11 mouse cellular contexts compared by ENCODE assay signal in genomic region chr11:106679874-106680273, GRCm38 (mm10).
DNase-seq lines count a peak whose midpoint lies in the region; ATAC-seq and TF ChIP-seq lines count a peak whose summit lies in the region.
"Had no signal": no experiment of that assay in that cellular context is flagged by ENCODE, and none has a peak within 500 bp of the region (broad histone marks: within the 10 kb centered on the region; RNA-seq: fewer than 3 reads in every experiment).

No protein-coding gene starts in this region.

- no peak overlapping the region for H3K9ac ChIP-seq in heart, embryonic 12.5 days
- no peak overlapping the region for H3K9ac ChIP-seq in stomach, postnatal 0 days (ENCODE audit: low read length)
- no peak overlapping the region for H3K9ac ChIP-seq in forebrain, embryonic 13.5 days
- H3K9ac ChIP-seq: heart, embryonic 15.5 days; limb, embryonic 12.5 days had no signal

- peaks cover 5% of the 10 kb centered on the region; the same call in 1 of the 2 replicates for H3K36me3 ChIP-seq in heart, embryonic 12.5 days
- no peaks in the 10 kb centered on the region for H3K36me3 ChIP-seq in testis, adult 2 months (ENCODE audit: control insufficient read depth, insufficient read depth, low read length)
- H3K36me3 ChIP-seq in stomach, postnatal 0 days (ENCODE audit: control insufficient read depth, insufficient read depth, low read length): no peaks in the 10 kb centered on the region
- no peaks in the 10 kb centered on the region for H3K36me3 ChIP-seq in forebrain, embryonic 13.5 days (ENCODE audit: poor library complexity, severe bottlenecking)
- H3K36me3 ChIP-seq: heart, embryonic 15.5 days; limb, embryonic 12.5 days had no signal

- ATAC-seq in heart, embryonic 12.5 days (ENCODE audit: insufficient number of reproducible peaks, low FRiP score): no peak
- ATAC-seq in stomach, postnatal 0 days (ENCODE audit: low FRiP score, low TSS enrichment): peak; percentile 78
- no peak for ATAC-seq in forebrain, embryonic 13.5 days

- no peak for TF ChIP-seq EP300 in stomach, postnatal 0 days (optimal IDR thresholded peaks at IDR 0.05)

- 53% methylated on average over 6 of the region's 6 CpGs for WGBS in heart, embryonic 12.5 days
- WGBS in stomach, postnatal 0 days: 43% methylated on average over 6 of the region's 6 CpGs
- 55% methylated on average over 6 of the region's 6 CpGs for WGBS in forebrain, embryonic 13.5 days

- DNase-seq in heart, adult 8-10 months (ENCODE audit: low spot score): peak; percentile 35
- no peak for DNase-seq in testis, postnatal 10 days (ENCODE audit: low spot score)
- DNase-seq in stomach, postnatal 0 days (ENCODE audit: low spot score): peak; percentile 68
- no peak for DNase-seq in frontal cortex, postnatal 25 days (ENCODE audit: low spot score in 2 of 2)

- no peaks in the 10 kb centered on the region for H3K27me3 ChIP-seq in heart, embryonic 12.5 days (replicated peaks)
- no peaks in the 10 kb centered on the region for H3K27me3 ChIP-seq in testis, adult 2 months (ENCODE audit: control insufficient read depth, insufficient read depth, low read length)
- no peaks in the 10 kb centered on the region for H3K27me3 ChIP-seq in stomach, postnatal 0 days (ENCODE audit: control insufficient read depth, insufficient read depth, low read length)
- no peaks in the 10 kb centered on the region for H3K27me3 ChIP-seq in forebrain, embryonic 13.5 days
- H3K27me3 ChIP-seq: heart, embryonic 15.5 days; limb, embryonic 12.5 days had no signal

- TF ChIP-seq POLR2A in testis, adult 2 months (IDR thresholded peaks at IDR 0.05; ENCODE audit: control insufficient read depth, low read depth, low read length): no peak
- no peak for TF ChIP-seq POLR2A in cortical plate, adult 2 months (IDR thresholded peaks at IDR 0.05; ENCODE audit: extremely low read depth, insufficient read depth, low read length)

- H3K4me2 ChIP-seq in heart, embryonic 12.5 days: no peak overlapping the region
- no peak overlapping the region for H3K4me2 ChIP-seq in stomach, postnatal 0 days (replicated peaks; ENCODE audit: low read depth)
- H3K4me2 ChIP-seq in forebrain, embryonic 13.5 days: no peak overlapping the region
- H3K4me2 ChIP-seq: heart, embryonic 15.5 days; limb, embryonic 12.5 days had no signal

- H3K4me1 ChIP-seq in heart, embryonic 12.5 days (replicated peaks): peaks cover 43% of the 10 kb centered on the region
- H3K4me1 ChIP-seq in testis, adult 2 months (ENCODE audit: control insufficient read depth, insufficient read depth, low read length): peaks cover 3% of the 10 kb centered on the region; the same call in 1 of the 2 replicates
- H3K4me1 ChIP-seq in cortical plate, adult 2 months (ENCODE audit: control insufficient read depth, insufficient read depth, low read length): peaks cover 4% of the 10 kb centered on the region; the same call in 1 of the 2 replicates
- peaks cover 6% of the 10 kb centered on the region; the same call in 1 of the 2 replicates for H3K4me1 ChIP-seq in stomach, postnatal 0 days (replicated peaks; ENCODE audit: control insufficient read depth, insufficient read depth)
- peaks cover 16% of the 10 kb centered on the region for H3K4me1 ChIP-seq in forebrain, embryonic 13.5 days

- TF ChIP-seq CTCF in testis, adult 2 months (IDR thresholded peaks at IDR 0.05; ENCODE audit: control insufficient read depth, insufficient read depth, insufficient replicate concordance, low read depth, low read length): no peak
- TF ChIP-seq CTCF in cortical plate, adult 2 months (IDR thresholded peaks at IDR 0.05; ENCODE audit: extremely low read depth, insufficient read depth, low read length): peak; percentile 40; the same call in 1 of the 2 replicates
- peak; percentile 79 for TF ChIP-seq CTCF in stomach, postnatal 0 days (IDR thresholded peaks at IDR 0.05; ENCODE audit: low read depth)

- no peak overlapping the region for H3K27ac ChIP-seq in heart, embryonic 12.5 days (ENCODE audit: poor library complexity, severe bottlenecking)
- peak overlapping the region; percentile 30; the same call in 1 of the 2 replicates for H3K27ac ChIP-seq in testis, adult 2 months (ENCODE audit: control insufficient read depth, insufficient read depth, low read depth, low read length)
- H3K27ac ChIP-seq in cortical plate, adult 2 months (ENCODE audit: insufficient read depth, low read length): no peak overlapping the region
- H3K27ac ChIP-seq in stomach, postnatal 0 days (replicated peaks): no peak overlapping the region
- no peak overlapping the region for H3K27ac ChIP-seq in forebrain, embryonic 13.5 days
- H3K27ac ChIP-seq: heart, embryonic 15.5 days; limb, embryonic 12.5 days had no signal

- H3K4me3 ChIP-seq in heart, embryonic 12.5 days: no peak overlapping the region
- H3K4me3 ChIP-seq in testis, adult 2 months (ENCODE audit: control insufficient read depth, low read depth, low read length): no peak overlapping the region
- no peak overlapping the region for H3K4me3 ChIP-seq in cortical plate, adult 2 months (ENCODE audit: insufficient read depth, low read length)
- H3K4me3 ChIP-seq in stomach, postnatal 0 days (ENCODE audit: low read depth, low read length): no peak overlapping the region
- H3K4me3 ChIP-seq in forebrain, embryonic 13.5 days: no peak overlapping the region
- H3K4me3 ChIP-seq: heart, embryonic 15.5 days; limb, embryonic 12.5 days; myocyte had no signal

- no peaks in the 10 kb centered on the region for H3K9me3 ChIP-seq in heart, embryonic 12.5 days (replicated peaks)
- no peaks in the 10 kb centered on the region for H3K9me3 ChIP-seq in stomach, postnatal 0 days (ENCODE audit: control insufficient read depth, low read length)
- H3K9me3 ChIP-seq in forebrain, embryonic 13.5 days (replicated peaks): no peaks in the 10 kb centered on the region
- H3K9me3 ChIP-seq: heart, embryonic 15.5 days; limb, embryonic 12.5 days had no signal

Comparison
In these comparisons a context has a peak if more than half of its experiments do, and no peak if none do; other contexts are left out.
1. DNase-seq: peak in heart, adult 8-10 months (single experiment) and stomach, postnatal 0 days (single experiment); none in testis, postnatal 10 days (single experiment) and frontal cortex, postnatal 25 days (0 of 2).